Mouse (Mus musculus) stomach, postnatal 0 days (tissue): ENCODE results near the gene Gm42517. TPM values are rescaled to one million over a fixed set of nuclear protein-coding genes. Genes with fewer than 3 reads are reported as not detected.
A peak's percentile ranks its signal among the peaks of the same experiment; 100 is the strongest.

ENCODE experiments used
- ATAC-seq: fragments of 200-750 bp; cut with Nextera tagmentation; 2 replicates; pipeline ENCODE4 v1.8.0; 2017; ENCODE audit not compliant: low FRiP score, low TSS enrichment
- DNase-seq: peaks from one replicate; pipeline ENCODE4 v3.0.0-alpha.2; 2016; ENCODE audit warnings: low spot score
- H3K27ac ChIP-seq: fragments of 300-500 bp; sonication (generic); replicated peaks from 2 replicates; pipeline ENCODE4 v1.5.1; 2014; ENCODE audit warnings: mild to moderate bottlenecking, control low read depth
- H3K27me3 ChIP-seq: fragments of 300-500 bp; sonication (generic); 2 replicates; pipeline ENCODE4 v1.6.1; 2014; ENCODE audit warnings: low read length; ENCODE audit not compliant: control insufficient read depth, insufficient read depth
- H3K36me3 ChIP-seq: fragments of 300-500 bp; sonication (generic); 2 replicates; pipeline ENCODE4 v1.6.1; 2014; ENCODE audit warnings: low read length, mixed read lengths; ENCODE audit not compliant: control insufficient read depth, insufficient read depth
- H3K4me1 ChIP-seq: fragments of 300-500 bp; sonication (generic); replicated peaks from 2 replicates; pipeline ENCODE4 v1.6.1; 2014; ENCODE audit warnings: antibody characterized with exemption; ENCODE audit not compliant: control insufficient read depth, insufficient read depth
- H3K4me2 ChIP-seq: fragments of 300-500 bp; sonication (generic); replicated peaks from 2 replicates; pipeline ENCODE4 v1.6.1; 2014; ENCODE audit warnings: low read depth, mild to moderate bottlenecking, control low read depth, moderate library complexity
- H3K4me3 ChIP-seq: fragments of 300-500 bp; sonication (generic); 2 replicates; pipeline ENCODE4 v1.5.1; 2014; ENCODE audit warnings: low read depth, low read length, control low read depth
- H3K9ac ChIP-seq: fragments of 300-500 bp; sonication (generic); 2 replicates; pipeline ENCODE4 v1.6.1; 2014; ENCODE audit warnings: mild to moderate bottlenecking, low read length, control low read depth, mixed read lengths
- H3K9me3 ChIP-seq: fragments of 300-500 bp; sonication (generic); 2 replicates; pipeline ENCODE4 v1.6.1; 2016; ENCODE audit warnings: low read length; ENCODE audit not compliant: control insufficient read depth
- CTCF ChIP-seq: IDR thresholded peaks from 2 replicates; pipeline ENCODE4 v1.5.1; 2016; ENCODE audit warnings: antibody characterized with exemption, low read depth, mild to moderate bottlenecking, moderate library complexity
- EP300 ChIP-seq: optimal IDR thresholded peaks from 2 replicates; pipeline ENCODE3; 2016; ENCODE audit warnings: antibody characterized with exemption
- WGBS: fragments of 180-500 bp; shearing (Covaris S2); extraction: QIAGEN DNeasy Blood & Tissue Kit; methylation state at CpG from one replicate; pipeline ENCODE4 v1.1.7; 2014; 5-methylcytosine and 5-hydroxymethylcytosine counted together
- polyA plus RNA-seq: library from polyadenylated mRNA; unstranded; fragments of >200 nt; fragmentation: Nextera tagmentation; extraction: Ambion mirVana; gene quantifications from 2 replicates; pipeline ENCODE4 v1.2.1, GENCODE M21; 2015

Gene Gm42517
- polyA plus RNA-seq, 1 experiment from 2014 or later, result 0.08 TPM

DNA sequence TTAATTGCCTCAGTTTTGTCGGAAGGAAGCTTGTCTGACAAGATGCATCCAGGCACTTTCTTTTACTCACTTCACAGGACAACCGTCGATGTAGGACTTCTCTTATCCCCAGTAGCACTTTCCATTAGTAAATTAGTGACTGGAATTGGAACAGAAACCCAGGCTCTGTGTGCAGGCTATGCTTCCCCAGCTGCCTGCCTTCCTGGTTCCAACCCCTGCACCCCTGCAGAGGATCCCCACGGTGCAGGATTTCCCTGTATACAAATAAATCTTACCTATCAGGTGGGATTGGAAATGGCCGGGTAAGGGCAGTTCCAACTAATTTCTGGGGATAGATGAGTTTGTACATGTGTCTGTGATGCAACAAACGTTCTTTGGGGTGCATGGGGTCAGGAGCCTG, 2.2 kb upstream of the Gm42517 start:
- Histone ChIP-seq H3K9ac (no peak overlapping the region), H3K27ac (no peak overlapping the region), H3K9me3 (no peaks in the 10 kb centered on the region), H3K4me1 (0 out of 2 replicates have a peak, but pooled peaks cover 6% of the 10 kb centered on the region), H3K4me3 (no peak overlapping the region), H3K36me3 (no peaks in the 10 kb centered on the region), H3K27me3 (peaks cover 33% of the 10 kb centered on the region), H3K4me2 (no peak overlapping the region)
- no peak for TF ChIP-seq EP300
- TF ChIP-seq CTCF, result no peak
- DNase-seq (no peak), ATAC-seq (no peak)
- 3% methylated on average over 6 of the region's 6 CpGs for WGBS

DNA sequence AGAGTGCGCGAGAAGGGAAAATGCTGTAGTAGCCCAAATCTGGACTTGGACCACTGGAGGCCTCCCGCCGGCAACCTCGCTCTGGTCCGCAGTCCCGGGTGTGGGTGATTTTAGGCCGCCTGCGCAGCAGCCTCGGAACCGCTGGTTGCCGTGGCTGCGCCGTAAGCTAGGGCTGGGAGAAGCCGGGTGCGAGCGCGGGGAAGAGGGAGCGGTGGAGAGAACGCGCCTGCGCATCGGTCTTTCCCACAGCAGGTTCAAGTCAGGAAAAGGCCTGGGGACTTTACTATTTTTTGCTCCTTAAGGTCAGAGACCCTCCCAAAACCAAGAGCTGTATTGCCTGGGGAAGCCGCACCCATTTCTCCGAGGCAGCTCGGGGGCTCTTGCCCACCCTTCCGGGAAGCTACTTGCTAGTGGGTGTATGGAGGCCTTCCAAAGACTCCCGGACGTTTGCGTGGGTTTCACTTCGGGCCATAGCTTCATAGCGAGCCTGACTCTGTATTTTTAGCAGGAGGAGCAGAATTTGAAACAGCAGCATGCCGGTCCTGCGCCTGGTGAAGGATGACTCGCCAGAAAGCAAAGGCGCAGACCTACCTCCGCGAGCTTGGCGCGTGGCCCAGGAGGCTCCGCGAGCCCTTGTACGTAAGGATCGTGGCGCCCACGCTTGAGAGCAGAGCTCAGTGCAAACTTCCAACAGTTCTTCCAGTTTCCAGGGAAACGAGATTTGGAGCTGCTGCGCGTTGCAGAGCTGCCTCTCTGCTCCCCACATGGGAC, 1.3 kb upstream of the Gm42517 start:
- Histone ChIP-seq H3K9ac (peak overlapping the region; percentile 14; the same call in 1 of the 2 replicates), H3K27ac (no peak overlapping the region), H3K9me3 (no peaks in the 10 kb centered on the region), H3K4me1 (0 out of 2 replicates have a peak, but pooled peaks cover 6% of the 10 kb centered on the region), H3K36me3 (no peaks in the 10 kb centered on the region), H3K4me3 (peak overlapping the region; percentile 44), H3K27me3 (peaks cover 34% of the 10 kb centered on the region), H3K4me2 (peak overlapping the region; percentile 75)
- DNase-seq (peak; percentile 45), ATAC-seq (no peak)
- under 1% methylated on average over 49 of the region's 49 CpGs for WGBS
- TF ChIP-seq EP300 (no peak), CTCF (no peak)

DNA sequence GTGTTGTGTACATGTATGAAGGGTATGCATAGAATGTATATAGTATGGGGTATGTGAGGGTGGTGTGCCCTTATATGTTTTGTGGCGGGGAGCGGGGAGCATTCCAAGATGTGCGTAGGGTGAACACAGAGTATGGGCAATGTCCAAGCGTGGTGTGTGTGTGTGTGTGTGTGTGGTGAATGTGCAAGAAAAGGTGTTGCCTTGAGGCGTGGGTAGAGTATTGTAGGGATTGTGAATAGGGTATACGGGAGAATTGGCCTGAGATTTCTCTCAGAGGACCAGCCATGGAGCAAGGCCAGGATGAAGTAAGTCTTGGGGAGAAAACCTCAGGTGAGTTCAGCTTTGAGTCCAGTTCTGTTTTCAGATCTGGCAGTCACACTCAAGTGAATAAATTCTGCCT, 724 bp upstream of the Gm42517 start:
- Histone ChIP-seq H3K4me1 (0 out of 2 replicates have a peak, but pooled peaks cover 6% of the 10 kb centered on the region), H3K27ac (no peak overlapping the region), H3K4me3 (peak overlapping the region; percentile 44), H3K4me2 (peak overlapping the region; percentile 75), H3K36me3 (no peaks in the 10 kb centered on the region), H3K9ac (no peak overlapping the region), H3K9me3 (no peaks in the 10 kb centered on the region), H3K27me3 (peaks cover 37% of the 10 kb centered on the region)
- TF ChIP-seq EP300, result no peak
- TF ChIP-seq CTCF, result no peak
- ATAC-seq (no peak), DNase-seq (no peak)
- WGBS, result 9% methylated on average over 6 of the region's 6 CpGs

DNA sequence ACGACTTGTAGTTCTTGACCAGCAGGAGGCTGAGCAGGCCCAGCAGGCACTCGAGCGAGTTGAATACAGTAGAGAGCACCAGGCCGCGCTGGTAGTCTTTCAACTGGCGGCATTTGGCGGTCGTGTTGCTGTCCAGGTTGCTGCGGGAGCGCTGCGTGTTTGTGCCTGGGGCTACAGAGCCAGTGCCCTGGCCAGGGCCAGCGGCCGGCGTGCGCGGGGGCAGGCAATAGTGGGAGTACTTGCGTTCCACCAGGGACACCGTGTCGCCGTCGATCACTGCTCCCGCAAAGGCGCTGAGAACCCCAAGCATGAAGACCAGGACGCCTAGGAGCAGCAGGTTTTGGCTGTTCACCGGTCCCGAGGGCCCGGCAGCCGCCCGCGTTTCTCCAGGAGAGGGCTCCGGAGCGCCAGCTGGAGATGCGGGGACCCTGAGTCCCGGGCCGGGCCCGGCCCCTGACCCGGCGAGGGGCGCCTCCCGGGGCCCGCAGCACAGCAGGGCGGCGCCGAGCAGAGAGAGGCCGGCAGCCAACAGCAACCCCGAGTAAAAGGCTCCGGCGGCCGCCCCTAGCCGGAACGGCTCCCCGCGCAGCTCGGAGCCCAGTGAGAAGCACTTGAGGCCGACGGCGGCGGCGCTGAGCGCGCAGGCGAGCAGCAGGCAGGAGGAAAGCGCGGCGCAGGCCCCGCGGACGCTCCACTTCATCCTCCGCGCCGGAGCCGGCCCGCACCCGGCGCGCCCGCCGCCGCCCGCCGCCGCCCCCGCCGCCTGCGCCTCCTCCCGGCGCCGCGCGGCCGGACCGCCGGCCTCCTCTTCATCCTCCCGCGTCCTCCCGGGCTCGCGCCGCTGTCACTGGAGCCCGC, 509 bp downstream of the Gm42517 start:
- peak overlapping the region; percentile 57 for H3K4me3 ChIP-seq
- H3K9ac ChIP-seq, result peak overlapping the region; percentile 50
- H3K4me1 ChIP-seq, result 0 out of 2 replicates have a peak, but pooled peaks cover 6% of the 10 kb centered on the region
- WGBS, result under 1% methylated on average over 50 of the region's 100 CpGs
- no peak overlapping the region for H3K27ac ChIP-seq
- DNase-seq (peak; percentile 38), ATAC-seq (peak; percentile 36; the same call in 1 of the 2 replicates)
- no peaks in the 10 kb centered on the region for H3K36me3 ChIP-seq
- peak overlapping the region; percentile 94 for H3K4me2 ChIP-seq
- peaks cover 37% of the 10 kb centered on the region for H3K27me3 ChIP-seq
- TF ChIP-seq CTCF (peak; percentile 34), EP300 (no peak)
- H3K9me3 ChIP-seq, result no peaks in the 10 kb centered on the region

DNA sequence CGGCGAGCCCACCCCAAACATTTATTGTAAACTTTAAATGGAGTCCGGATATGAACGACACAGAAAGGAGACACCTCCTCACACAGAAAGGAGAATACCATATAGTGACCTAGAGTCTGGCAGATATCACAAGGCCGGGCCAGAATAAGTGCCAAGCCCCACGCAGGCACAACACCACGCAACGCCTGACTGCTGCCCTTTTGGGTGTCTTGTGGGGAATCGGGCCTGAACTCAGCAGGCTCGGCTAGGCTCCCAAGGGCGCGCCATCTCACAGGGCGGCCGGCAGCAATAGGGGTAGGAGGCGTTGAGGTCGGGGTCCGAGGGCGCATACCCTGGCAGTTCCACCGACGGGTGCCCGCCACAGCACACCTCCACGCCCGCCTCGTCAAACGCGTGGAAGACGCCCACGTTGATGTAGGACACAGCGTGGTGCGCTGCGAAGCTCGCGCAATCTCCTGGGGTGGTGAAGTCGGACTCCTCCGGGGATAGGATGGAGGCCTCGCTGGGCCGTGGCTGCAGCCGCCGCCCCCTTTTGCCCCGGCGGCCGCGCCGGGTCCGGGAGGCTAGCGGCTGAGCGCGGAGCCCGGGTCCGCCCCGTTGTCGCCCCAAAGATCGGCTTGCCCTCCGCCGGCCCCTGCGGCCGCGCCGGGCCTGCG, 1.3 kb downstream of the Gm42517 start:
- no peak for DNase-seq
- H3K9ac ChIP-seq, result peak overlapping the region; percentile 50
- H3K4me2 ChIP-seq, result peak overlapping the region; percentile 94
- peaks cover 37% of the 10 kb centered on the region for H3K27me3 ChIP-seq
- no peaks in the 10 kb centered on the region for H3K9me3 ChIP-seq
- 0 out of 2 replicates have a peak, but pooled peaks cover 6% of the 10 kb centered on the region for H3K4me1 ChIP-seq
- 0 out of 2 replicates have a peak, but pooled peaks have one; percentile 34 for ATAC-seq
- TF ChIP-seq CTCF (no peak), EP300 (no peak)
- no peak overlapping the region for H3K27ac ChIP-seq
- WGBS, result 2% methylated on average over 59 of the region's 60 CpGs
- H3K36me3 ChIP-seq, result no peaks in the 10 kb centered on the region
- H3K4me3 ChIP-seq, result peak overlapping the region; percentile 57
